Mouse (Mus musculus) intestine, embryonic 15.5 days (tissue): ENCODE data around the gene Lsr. TPM values are rescaled to one million over a fixed set of nuclear protein-coding genes. Genes with fewer than 3 reads are reported as not detected.
A peak's percentile ranks its signal among the peaks of the same experiment; 100 is the strongest.

Source experiments
- ATAC-seq: fragments of 200-750 bp; cut with Nextera tagmentation; 2 replicates; pipeline ENCODE4 v1.8.0; 2017; ENCODE audit warnings: moderate TSS enrichment, moderate library complexity
- H3K27ac ChIP-seq: fragments of 300-500 bp; sonication (generic); 2 replicates; pipeline ENCODE4 v1.5.1; 2015; ENCODE audit warnings: mild to moderate bottlenecking, inconsistent platforms
- H3K27me3 ChIP-seq: fragments of 300-500 bp; sonication (generic); replicated peaks from 2 replicates; pipeline ENCODE4 v1.6.1; 2015; ENCODE audit warnings: inconsistent platforms
- H3K36me3 ChIP-seq: fragments of 300-500 bp; sonication (generic); 2 replicates; pipeline ENCODE4 v1.6.1; 2015; ENCODE audit warnings: inconsistent platforms
- H3K4me1 ChIP-seq: fragments of 300-500 bp; sonication (generic); replicated peaks from 2 replicates; pipeline ENCODE4 v1.6.1; 2015; ENCODE audit warnings: inconsistent platforms
- H3K4me2 ChIP-seq: fragments of 300-500 bp; sonication (generic); replicated peaks from 2 replicates; pipeline ENCODE4 v1.6.1; 2015; ENCODE audit warnings: mild to moderate bottlenecking, inconsistent platforms
- H3K4me3 ChIP-seq: fragments of 300-500 bp; sonication (generic); replicated peaks from 2 replicates; pipeline ENCODE4 v1.5.1; 2015; ENCODE audit warnings: inconsistent platforms
- H3K9ac ChIP-seq: fragments of 300-500 bp; sonication (generic); 2 replicates; pipeline ENCODE4 v1.6.1; 2015; ENCODE audit warnings: inconsistent platforms
- H3K9me3 ChIP-seq: fragments of 300-500 bp; sonication (generic); 2 replicates; pipeline ENCODE4 v1.6.1; 2016; ENCODE audit warnings: inconsistent platforms
- WGBS: fragments of 180-500 bp; shearing (Covaris S2); methylation state at CpG from one replicate; pipeline ENCODE4 v1.1.7; 2015; 5-methylcytosine and 5-hydroxymethylcytosine counted together
- polyA plus RNA-seq: library from polyadenylated mRNA; unstranded; fragments of >200 nt; fragmentation: Nextera tagmentation; extraction: Ambion mirVana; gene quantifications from 2 replicates; pipeline ENCODE4 v1.2.1, GENCODE M21; 2015

Gene Lsr
- 146 and 163 TPM in 2 replicates for polyA plus RNA-seq

DNA sequence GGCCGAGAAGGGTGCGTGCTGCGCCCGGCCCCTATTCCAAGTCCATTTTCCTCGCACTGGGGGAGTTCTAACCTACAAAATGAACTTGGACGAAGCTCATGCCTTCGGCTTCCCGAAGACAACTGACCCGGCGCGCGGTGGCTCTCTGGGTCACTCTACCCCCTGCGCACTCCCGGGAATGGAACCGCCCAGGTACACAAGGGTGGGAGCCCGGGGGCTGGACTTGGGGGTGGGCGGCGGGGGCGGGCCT lies at the start of gene Lsr:
Gene Lsr (minus strand): TSS at position 214 of the 250 bp plus-strand sequence.
- Histone ChIP-seq H3K4me3 (peak within 1 kb of the TSS; percentile 56), H3K9me3 (no peaks in the 10 kb centered on the region), H3K9ac (peak within 1 kb of the TSS; percentile 60), H3K27me3 (peaks cover 8% of the 10 kb centered on the region), H3K36me3 (no peaks in the 10 kb centered on the region), H3K4me2 (peak within 1 kb of the TSS; percentile 59), H3K27ac (peak within 1 kb of the TSS; percentile 87), H3K4me1 (peaks cover 10% of the 10 kb centered on the region; the same call in 1 of the 2 replicates)
- ATAC-seq = peak; percentile 92
- under 1% methylated on average over 19 of the region's 19 CpGs for WGBS

GRCm38 (mm10) chr7:31017104-31017901 lies 44.0 kb upstream of the Lsr start:
- Histone ChIP-seq H3K27ac (no peak overlapping the region), H3K9ac (no peak overlapping the region), H3K4me2 (peak overlapping the region; percentile 11; the same call in 1 of the 2 replicates), H3K36me3 (no peaks in the 10 kb centered on the region), H3K4me1 (peaks cover 15% of the 10 kb centered on the region), H3K9me3 (no peaks in the 10 kb centered on the region), H3K4me3 (no peak overlapping the region), H3K27me3 (no peaks in the 10 kb centered on the region)
- ATAC-seq = peak; percentile 91
- WGBS = 36% methylated on average over 10 of the region's 10 CpGs

GRCm38 (mm10) chr7:31012971-31013370 lies 39.7 kb upstream of the Lsr start:
- ATAC-seq = no peak
- Histone ChIP-seq H3K9ac (no peak overlapping the region), H3K36me3 (no peaks in the 10 kb centered on the region), H3K4me3 (no peak overlapping the region), H3K27ac (no peak overlapping the region), H3K27me3 (no peaks in the 10 kb centered on the region), H3K4me2 (no peak overlapping the region), H3K4me1 (peaks cover 21% of the 10 kb centered on the region), H3K9me3 (no peaks in the 10 kb centered on the region)
- WGBS = 78% methylated on average over 5 of the region's 5 CpGs

DNA sequence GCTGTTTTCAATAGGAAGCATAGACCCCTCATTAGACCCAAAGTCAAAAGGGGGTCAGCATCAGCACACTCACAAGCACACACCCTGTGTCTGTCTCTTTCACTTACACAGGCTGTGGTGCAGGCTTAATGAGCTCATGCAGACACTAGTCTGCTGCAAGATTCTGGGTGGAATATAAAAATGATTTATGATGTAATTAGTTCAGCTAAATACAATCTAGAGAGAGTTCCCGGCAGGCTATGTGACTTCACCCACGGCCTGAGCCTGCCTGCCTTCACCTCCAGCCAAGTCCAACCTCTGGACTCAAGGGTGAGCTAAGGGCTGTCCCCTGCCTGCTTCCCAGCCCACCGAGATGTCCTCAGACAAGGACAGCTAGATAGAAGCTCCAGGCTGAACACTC lies 35.6 kb upstream of the Lsr start:
- Histone ChIP-seq H3K27me3 (no peaks in the 10 kb centered on the region), H3K27ac (0 out of 2 replicates have a peak overlapping the region, but pooled peaks have one; percentile 6), H3K9ac (no peak overlapping the region), H3K36me3 (no peaks in the 10 kb centered on the region), H3K4me1 (peaks cover 5% of the 10 kb centered on the region; the same call in 1 of the 2 replicates), H3K4me3 (no peak overlapping the region), H3K9me3 (no peaks in the 10 kb centered on the region), H3K4me2 (no peak overlapping the region)
- WGBS = 32% methylated on average over 3 of the region's 3 CpGs
- ATAC-seq = 0 out of 2 replicates have a peak, but pooled peaks have one; percentile 23

- Histone ChIP-seq H3K36me3 (no peaks in the 10 kb centered on the region), H3K4me2 (no peak overlapping the region), H3K4me3 (no peak overlapping the region), H3K4me1 (peaks cover 5% of the 10 kb centered on the region; the same call in 1 of the 2 replicates), H3K9me3 (no peaks in the 10 kb centered on the region), H3K9ac (no peak overlapping the region), H3K27ac (0 out of 2 replicates have a peak overlapping the region, but pooled peaks have one; percentile 6), H3K27me3 (no peaks in the 10 kb centered on the region)
- ATAC-seq = no peak; the same call in 1 of the 2 replicates
- WGBS = 58% methylated on average over 1 of the region's 1 CpGs
These were observed 34.9 kb upstream of the Lsr start for GRCm38 (mm10) chr7:31008175-31008574.

DNA sequence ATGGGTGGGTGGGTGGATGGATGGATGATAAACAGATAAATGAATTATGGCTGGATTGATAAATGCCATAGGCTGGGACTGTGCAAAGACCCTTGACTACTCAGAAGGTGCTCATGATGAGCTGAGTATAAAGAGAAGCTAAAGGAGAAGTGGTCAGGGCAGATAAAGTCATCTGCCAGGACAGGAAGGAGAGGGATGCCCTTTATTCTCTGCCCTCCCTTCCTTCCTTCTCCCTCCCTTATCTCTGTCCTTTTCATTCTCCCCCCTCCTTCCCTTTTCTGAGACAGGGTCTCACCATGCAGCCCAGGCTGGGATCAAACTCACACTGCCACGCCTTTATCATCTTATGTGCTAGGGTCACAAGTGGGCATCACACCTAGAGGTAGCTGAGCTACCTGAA lies 34.5 kb upstream of the Lsr start:
- H3K9ac ChIP-seq = no peak overlapping the region
- H3K27me3 ChIP-seq = no peaks in the 10 kb centered on the region
- no peaks in the 10 kb centered on the region for H3K36me3 ChIP-seq
- H3K9me3 ChIP-seq = no peaks in the 10 kb centered on the region
- ATAC-seq = no peak
- H3K27ac ChIP-seq = no peak overlapping the region
- 78% methylated on average over 1 of the region's 1 CpGs for WGBS
- H3K4me2 ChIP-seq = no peak overlapping the region
- H3K4me1 ChIP-seq = peaks cover 5% of the 10 kb centered on the region; the same call in 1 of the 2 replicates
- H3K4me3 ChIP-seq = no peak overlapping the region

DNA sequence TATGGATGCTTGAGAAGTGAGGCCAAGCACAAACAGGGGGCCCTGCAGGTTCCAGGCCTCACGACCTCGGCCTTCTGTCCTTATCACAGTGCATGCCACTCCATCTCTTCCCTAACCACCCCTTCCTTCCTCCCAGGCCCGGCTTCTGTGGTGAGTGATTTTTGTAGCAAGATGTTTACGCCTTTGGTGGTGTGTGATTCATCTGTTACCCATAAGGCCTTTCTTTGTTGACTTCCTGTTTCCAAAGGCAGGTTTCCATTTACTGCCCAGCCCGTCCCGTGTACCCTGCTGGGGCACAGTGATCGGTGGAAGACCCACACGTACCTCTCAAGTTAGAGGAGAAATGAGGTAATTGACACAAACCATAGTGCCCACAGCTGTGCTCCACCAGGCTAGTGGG lies 29.4 kb upstream of the Lsr start:
- Histone ChIP-seq H3K27me3 (no peaks in the 10 kb centered on the region), H3K36me3 (no peaks in the 10 kb centered on the region), H3K9me3 (no peaks in the 10 kb centered on the region), H3K4me1 (0 out of 2 replicates have a peak, but pooled peaks cover 4% of the 10 kb centered on the region), H3K27ac (no peak overlapping the region), H3K4me2 (no peak overlapping the region), H3K4me3 (no peak overlapping the region), H3K9ac (no peak overlapping the region)
- 58% methylated on average over 8 of the region's 8 CpGs for WGBS
- ATAC-seq = no peak

DNA sequence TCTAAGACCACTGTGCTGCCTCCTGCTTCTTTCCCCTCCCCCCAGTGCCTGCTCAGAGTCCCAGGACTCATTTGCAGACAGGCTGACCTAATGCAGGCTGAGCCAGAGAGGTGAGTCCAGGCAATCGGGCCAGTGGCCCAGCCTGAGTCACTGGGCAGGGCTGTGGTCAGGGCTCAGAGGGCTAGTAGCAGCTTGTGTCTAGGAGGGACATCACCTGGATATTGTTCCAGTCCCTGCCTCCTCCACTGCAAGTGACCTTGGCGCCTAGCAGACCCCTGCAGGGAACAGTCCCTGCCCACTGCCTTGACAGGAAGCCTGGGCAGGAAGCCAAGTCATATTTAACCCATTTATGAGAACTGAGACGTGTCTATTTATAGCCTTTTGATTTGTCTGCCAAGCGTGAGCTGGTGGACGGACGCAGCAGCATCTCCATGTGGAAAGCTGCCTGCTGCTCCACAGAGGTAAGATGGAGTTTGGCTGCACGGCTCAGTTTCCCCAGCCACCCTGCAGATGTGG lies 27.3 kb upstream of the Lsr start:
- Histone ChIP-seq H3K4me1 (0 out of 2 replicates have a peak, but pooled peaks cover 4% of the 10 kb centered on the region), H3K4me3 (no peak overlapping the region), H3K36me3 (no peaks in the 10 kb centered on the region), H3K9me3 (no peaks in the 10 kb centered on the region), H3K9ac (no peak overlapping the region), H3K27ac (no peak overlapping the region), H3K4me2 (no peak overlapping the region; the same call in 1 of the 2 replicates), H3K27me3 (no peaks in the 10 kb centered on the region)
- WGBS = 17% methylated on average over 7 of the region's 7 CpGs
- peak; percentile 72 for ATAC-seq

DNA sequence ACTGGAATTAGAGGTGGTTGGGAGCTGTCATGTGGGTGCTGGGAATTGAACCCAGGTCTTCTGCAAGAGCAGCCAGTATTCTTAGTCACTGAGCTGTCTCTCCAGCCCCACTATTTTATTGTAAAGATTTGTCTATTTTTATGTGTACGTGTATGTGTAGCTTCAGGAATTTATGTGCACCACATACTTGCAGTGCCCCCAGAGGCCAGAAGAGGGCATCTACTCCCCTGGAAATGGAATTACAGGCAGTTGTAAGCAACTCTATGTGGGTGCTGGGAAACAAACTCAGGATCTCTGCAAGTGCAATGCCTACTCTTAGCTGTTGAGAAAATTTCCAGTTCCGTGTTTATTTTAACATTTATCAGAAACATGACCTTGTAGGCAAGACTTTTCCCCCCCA lies 23.2 kb upstream of the Lsr start:
- Histone ChIP-seq H3K4me2 (no peak overlapping the region), H3K27me3 (no peaks in the 10 kb centered on the region), H3K27ac (no peak overlapping the region), H3K4me3 (no peak overlapping the region), H3K9ac (no peak overlapping the region), H3K9me3 (no peaks in the 10 kb centered on the region), H3K36me3 (no peaks in the 10 kb centered on the region), H3K4me1 (0 out of 2 replicates have a peak, but pooled peaks cover 4% of the 10 kb centered on the region)
- 96% methylated on average over 2 of the region's 2 CpGs for WGBS
- no peak for ATAC-seq

DNA sequence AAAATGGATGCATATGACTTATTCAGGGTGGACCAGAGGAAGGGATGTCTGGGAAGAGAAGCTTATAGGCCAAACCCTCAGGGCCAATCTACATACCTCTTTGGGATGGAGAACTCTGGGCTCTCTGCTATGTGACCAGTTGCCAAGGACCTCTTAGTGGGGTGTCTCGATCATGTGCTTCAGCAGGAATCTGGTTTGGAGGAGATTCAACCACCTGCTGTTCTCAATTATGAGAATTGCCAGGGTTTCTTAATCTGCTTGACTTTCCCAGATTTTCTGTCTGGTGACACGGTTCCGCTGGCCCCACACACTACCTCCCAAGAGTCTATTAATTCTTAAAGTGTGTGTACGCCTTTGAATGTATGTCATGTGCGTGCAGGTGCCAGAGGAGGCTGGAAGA lies 20.7 kb upstream of the Lsr start:
- Histone ChIP-seq H3K4me3 (no peak overlapping the region), H3K9ac (no peak overlapping the region), H3K9me3 (no peaks in the 10 kb centered on the region), H3K27ac (no peak overlapping the region), H3K36me3 (no peaks in the 10 kb centered on the region), H3K27me3 (no peaks in the 10 kb centered on the region), H3K4me1 (no peaks in the 10 kb centered on the region), H3K4me2 (no peak overlapping the region)
- 91% methylated on average over 5 of the region's 5 CpGs for WGBS
- no peak for ATAC-seq

DNA sequence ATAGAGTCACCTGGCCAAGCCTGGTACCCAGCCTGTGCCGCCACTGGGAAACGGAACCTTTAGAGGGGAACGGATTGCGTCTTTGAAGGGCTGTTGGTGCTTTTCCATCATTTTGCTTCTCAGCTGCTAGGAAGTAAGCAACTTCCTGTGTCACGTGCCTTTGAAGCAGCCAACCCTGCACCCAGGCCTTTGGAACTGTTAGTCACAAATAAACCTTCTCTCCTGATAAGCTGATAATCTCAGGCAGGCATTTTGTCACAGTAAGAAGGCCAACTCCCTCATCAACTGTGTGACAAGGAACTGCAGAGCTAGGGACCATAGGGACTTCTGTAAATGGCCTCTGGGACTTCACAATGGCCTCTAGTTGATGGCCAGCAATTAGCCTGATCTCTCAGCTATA lies 18.9 kb upstream of the Lsr start:
- Histone ChIP-seq H3K4me3 (no peak overlapping the region), H3K36me3 (no peaks in the 10 kb centered on the region), H3K27ac (no peak overlapping the region), H3K4me1 (no peaks in the 10 kb centered on the region), H3K27me3 (no peaks in the 10 kb centered on the region), H3K9me3 (no peaks in the 10 kb centered on the region), H3K9ac (no peak overlapping the region), H3K4me2 (no peak overlapping the region)
- 79% methylated on average over 5 of the region's 5 CpGs for whole genome bisulfite sequencing
- 0 out of 2 replicates have a peak, but pooled peaks have one; percentile 25 for ATAC-seq

DNA sequence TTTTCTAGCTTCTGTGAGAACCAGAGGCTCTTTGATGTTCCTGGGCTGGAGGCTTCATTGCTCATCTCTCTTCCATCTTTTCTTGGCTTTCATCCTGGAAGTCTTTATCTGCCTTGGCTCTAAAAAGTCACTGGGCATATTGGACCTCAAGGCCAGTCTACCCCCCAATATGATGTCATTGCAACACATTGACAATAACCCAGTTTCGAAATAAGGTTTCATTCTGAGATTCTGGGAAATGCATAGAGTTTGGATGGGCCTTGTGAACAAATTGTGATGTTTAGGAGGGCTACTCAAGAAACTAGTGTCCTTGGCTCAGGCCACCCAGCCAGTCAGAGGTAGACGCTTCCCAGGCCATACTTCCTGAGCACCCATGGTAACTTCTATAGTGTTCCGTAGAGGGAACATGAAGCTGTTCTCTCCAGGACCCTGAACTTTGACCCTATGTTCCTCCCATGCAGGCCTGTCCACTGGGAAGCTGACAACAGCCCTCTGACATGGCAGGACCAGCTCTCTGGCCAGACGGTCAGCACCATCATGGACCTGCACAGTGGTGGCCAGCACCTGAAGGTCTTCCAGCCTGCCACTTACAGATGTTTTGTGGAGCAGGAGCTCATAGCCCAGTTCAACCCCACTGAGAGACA lies 15.4 kb upstream of the Lsr start:
- Histone ChIP-seq H3K27ac (no peak overlapping the region), H3K4me3 (no peak overlapping the region), H3K36me3 (no peaks in the 10 kb centered on the region), H3K27me3 (no peaks in the 10 kb centered on the region), H3K4me2 (no peak overlapping the region), H3K9ac (no peak overlapping the region), H3K9me3 (no peaks in the 10 kb centered on the region), H3K4me1 (no peaks in the 10 kb centered on the region)
- whole genome bisulfite sequencing = 86% methylated on average over 4 of the region's 4 CpGs
- ATAC-seq = no peak
